Mouse (Mus musculus): Measurements from ENCODE around the gene Ddb2. TPM values are rescaled to one million over a fixed set of nuclear protein-coding genes. Genes with fewer than 3 reads are reported as not detected.

Ddb2 gene
- polyA plus RNA-seq (2017; shearing (Covaris generic)), result 124 TPM

DNA sequence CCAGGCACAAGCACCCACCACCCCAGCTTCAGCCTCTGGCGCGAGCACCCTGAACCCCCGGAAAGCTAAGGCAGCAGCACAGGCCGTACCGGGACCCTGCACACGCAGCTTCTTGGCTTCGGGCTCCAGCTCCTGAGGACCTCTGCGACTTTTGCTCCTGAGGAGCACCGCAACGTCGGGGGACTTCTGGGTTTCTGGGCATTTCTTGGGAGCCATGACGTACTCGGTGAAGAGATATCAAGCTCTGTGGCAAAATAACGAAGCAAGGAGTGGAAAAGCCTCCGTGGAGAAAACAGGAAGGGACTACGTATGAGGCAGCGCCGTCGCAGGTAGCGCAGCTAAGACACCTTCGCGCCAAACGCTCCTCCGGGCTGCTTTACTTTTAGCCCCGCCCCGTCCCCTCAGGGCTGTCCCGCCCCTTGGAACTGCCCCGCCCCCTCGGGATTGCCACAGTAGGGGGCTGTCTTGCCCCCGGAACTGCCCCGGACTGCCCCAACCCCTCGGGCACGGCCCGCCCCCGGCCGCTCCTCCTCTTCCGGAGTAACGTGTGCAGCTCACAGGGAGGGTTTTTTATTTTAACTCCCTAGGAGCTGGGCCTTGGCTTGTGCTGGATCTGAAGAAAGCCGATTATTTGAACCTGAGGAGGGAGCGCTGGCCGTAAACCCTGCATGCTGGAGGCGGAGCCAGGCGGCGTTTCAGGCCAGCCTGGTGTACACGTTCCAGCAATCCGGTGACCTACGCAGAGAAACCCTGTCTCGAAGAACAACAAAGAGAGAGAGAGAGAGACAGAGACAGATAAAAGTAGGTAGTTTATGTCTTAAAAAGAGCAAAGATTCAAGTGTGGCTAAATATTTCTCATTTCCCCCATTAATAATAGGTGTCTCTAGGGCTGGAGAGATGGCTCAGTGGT, at the start of gene Ddb2:
TSS of gene Ddb2 (minus strand) at position 382 of the 910 bp plus-strand sequence.

GRCm38 (mm10) chr2:91264711-91265681, 28.2 kb upstream of the Ddb2 start, which contains the start of gene Arfgap2:
TSS of gene Arfgap2 (plus strand) at chr2:91264974.

DNA sequence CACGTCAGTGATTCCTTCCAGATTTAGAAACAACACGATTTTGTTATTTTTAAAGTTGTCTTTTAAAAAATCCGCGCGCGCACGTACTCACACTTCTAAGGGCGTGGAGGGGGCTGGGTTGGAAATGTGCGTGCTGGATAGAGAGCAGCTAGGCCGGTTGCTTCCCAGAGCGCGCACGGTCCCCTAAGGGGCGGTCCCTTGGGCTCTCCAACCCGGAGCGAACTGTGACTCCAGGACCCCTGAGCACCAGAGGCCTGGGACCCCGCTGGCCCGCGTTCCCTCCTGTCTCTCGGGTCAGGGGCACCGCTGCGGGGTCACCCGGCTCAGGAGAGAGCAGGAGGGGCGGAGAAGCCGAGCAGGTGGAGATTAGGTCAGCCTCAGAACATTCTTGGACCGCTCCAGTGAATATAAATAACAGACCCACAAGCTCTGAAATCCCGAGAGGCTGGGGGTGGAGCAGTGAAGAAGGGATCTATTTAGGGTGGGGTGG, 18.9 kb upstream of the Ddb2 start, which contains the start of gene Pacsin3:
TSS of gene Pacsin3 (plus strand) at position 294 of the 490 bp plus-strand sequence.

GRCm38 (mm10) chr2:91202222-91202971, 34.4 kb downstream of the Ddb2 start, which contains the start of the genes Nr1h3 and Acp2:
TSS of gene Nr1h3 (minus strand) at chr2:91202834.
TSS of gene Acp2 (plus strand) at chr2:91202885.

DNA sequence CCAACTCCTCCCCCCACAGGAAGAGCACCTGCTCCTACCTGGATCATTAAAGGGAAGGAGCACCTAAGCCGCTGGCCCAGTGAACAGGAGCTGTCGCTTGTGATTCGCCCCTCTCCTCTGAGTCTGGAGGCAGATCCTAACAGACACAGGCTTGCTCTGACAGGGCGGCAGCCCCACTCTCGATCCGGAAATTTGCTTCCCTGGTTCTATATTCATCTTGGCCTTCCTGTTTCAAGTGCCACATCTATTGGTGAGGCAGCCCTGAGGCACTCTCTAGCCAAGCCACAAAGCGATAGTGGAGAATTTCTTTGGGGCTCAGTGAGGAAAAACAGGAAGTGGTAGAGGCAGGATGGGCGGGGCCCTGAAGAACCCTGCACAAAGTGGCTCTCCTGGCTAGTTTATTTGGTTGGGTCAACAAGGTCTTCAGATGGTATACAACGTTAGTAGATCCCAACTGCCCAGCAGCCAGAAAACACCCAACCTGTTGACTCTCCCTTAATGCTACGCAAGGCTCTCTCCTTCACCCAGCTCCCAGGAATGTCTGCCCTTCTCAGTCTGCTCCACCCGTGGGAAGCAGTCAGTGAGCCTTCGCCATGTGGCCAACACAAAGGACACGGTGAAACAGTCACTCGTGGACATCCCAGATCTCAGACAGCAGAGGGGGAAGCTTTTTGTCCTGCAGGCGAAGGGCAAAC, 52.9 kb downstream of the Ddb2 start, which contains the start of gene Madd:
TSS of gene Madd (minus strand) at position 127 of the 695 bp plus-strand sequence.

Other genes starting within 250 kb of the Ddb2 start
- 0.70 TPM for gene Rapsn, start 201.4 kb downstream of the Ddb2 start, polyA plus RNA-seq (2017; shearing (Covaris generic))
- 189 TPM for gene Psmc3, start 183.0 kb downstream of the Ddb2 start, polyA plus RNA-seq (2017; shearing (Covaris generic))
- gene Slc39a13, start 166.6 kb downstream of the Ddb2 start, polyA plus RNA-seq (2017; shearing (Covaris generic)), result 17.6 TPM
- not detected for gene Spi1, start 154.6 kb downstream of the Ddb2 start, polyA plus RNA-seq (2017; shearing (Covaris generic))
- gene Mybpc3, start 118.8 kb downstream of the Ddb2 start, polyA plus RNA-seq (2017; shearing (Covaris generic)), result 0.09 TPM
- gene Madd, start 53.1 kb downstream of the Ddb2 start, polyA plus RNA-seq (2017; shearing (Covaris generic)), result 254 TPM
- 1.5 TPM for gene Nr1h3, start 34.1 kb downstream of the Ddb2 start, polyA plus RNA-seq (2017; shearing (Covaris generic))
- 5.4 TPM for gene Acp2, start 34.1 kb downstream of the Ddb2 start, polyA plus RNA-seq (2017; shearing (Covaris generic))
- gene Pacsin3, start 19.0 kb upstream of the Ddb2 start, polyA plus RNA-seq (2017; shearing (Covaris generic)), result 0.62 TPM
- gene Arfgap2, start 28.0 kb upstream of the Ddb2 start, polyA plus RNA-seq (2017; shearing (Covaris generic)), result 112 TPM
- gene 1110051M20Rik, start 207.7 kb upstream of the Ddb2 start, polyA plus RNA-seq (2017; shearing (Covaris generic)), result 8.6 TPM
- gene Lrp4, start 220.5 kb upstream of the Ddb2 start, polyA plus RNA-seq (2017; shearing (Covaris generic)), result not detected